Mouse (Mus musculus) adipocyte (in vitro differentiated cells): ENCODE measurements at regions not wholly inside any gene's neighbourhood (a gene's known extent, or its start where the extent isn't known, plus 50 kb on each side); places are given as distances from the start of the nearest gene placed in this dataset.
A peak's percentile ranks its signal among the peaks of the same experiment; 100 is the strongest.

ENCODE experiments used
- DNase-seq: peaks from one replicate; pipeline ENCODE4 v3.0.0-alpha.2; 2016; ENCODE audit warnings: low spot score

- no peak for DNase-seq
Observed at GRCm38 (mm10) chr5:149338016-149338696, 73.4 kb upstream of the Medag start.

GRCm38 (mm10) chr5:149338697-149339078 lies 72.9 kb upstream of the Medag start:
- DNase-seq: no peak

GRCm38 (mm10) chr5:149340361-149340760 lies 71.2 kb upstream of the Medag start:
- DNase-seq: peak; percentile 30

- DNase-seq: no peak
Observed at GRCm38 (mm10) chr5:149341461-149341860, 70.1 kb upstream of the Medag start.

GRCm38 (mm10) chr5:149343610-149344527 lies 67.7 kb upstream of the Medag start:
- DNase-seq: no peak

- DNase-seq: no peak
Observed at GRCm38 (mm10) chr5:149344528-149344855, 67.1 kb upstream of the Medag start.

GRCm38 (mm10) chr5:149345161-149345560 lies 66.4 kb upstream of the Medag start:
- no peak for DNase-seq

DNA sequence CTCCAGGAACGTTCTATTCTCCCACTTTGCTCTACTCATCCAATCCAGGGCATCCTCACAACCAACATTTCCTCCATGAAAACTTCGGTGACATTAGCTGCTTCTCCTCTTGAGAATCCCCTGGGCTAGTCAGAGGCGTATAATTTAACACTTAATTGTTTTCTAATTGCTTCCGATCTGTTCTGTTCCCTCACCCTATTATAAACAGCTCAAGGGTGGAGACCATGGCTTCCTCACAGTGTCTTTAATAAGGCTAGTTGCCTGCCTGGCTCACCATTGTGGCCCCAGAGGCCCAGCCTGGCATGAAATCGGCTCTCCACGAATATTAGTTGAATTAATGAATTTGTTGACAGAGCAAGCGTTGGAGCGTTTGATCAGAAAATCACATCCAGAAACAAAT lies 61.9 kb upstream of the Medag start:
- no peak for DNase-seq

GRCm38 (mm10) chr5:149353039-149353655 lies 58.4 kb upstream of the Medag start:
- peak; percentile 57 for DNase-seq

- DNase-seq: no peak
Observed at GRCm38 (mm10) chr5:149354448-149355115, 57.0 kb upstream of the Medag start.

- DNase-seq: no peak
Observed at GRCm38 (mm10) chr5:149355131-149355530, 56.4 kb upstream of the Medag start.

DNA sequence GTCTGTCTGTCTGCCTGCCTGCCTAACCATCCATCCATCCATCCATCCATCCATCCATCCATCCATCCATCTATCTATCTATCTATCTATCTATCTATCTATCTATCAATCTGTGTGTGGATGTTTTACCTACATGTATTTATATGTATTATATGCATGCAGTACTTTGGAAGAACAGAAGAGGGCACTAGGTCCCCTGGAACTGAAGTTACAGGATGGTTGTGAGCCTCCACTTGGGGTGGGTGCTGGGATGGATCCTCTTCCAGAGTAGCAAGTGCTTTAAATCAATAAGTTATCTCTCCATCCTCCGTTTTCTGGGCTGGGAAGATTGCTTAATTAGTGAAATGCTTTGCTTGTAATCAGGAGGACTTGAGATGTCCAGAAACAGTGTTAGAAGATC lies 54.6 kb upstream of the Medag start:
- no peak for DNase-seq
